In genomic region chr9:58815552-58816260, GRCm38 (mm10) we compare ENCODE assay signal across 8 mouse cellular contexts. TPM values are rescaled to one million over a fixed set of nuclear protein-coding genes. Genes with fewer than 3 reads are reported as not detected.
DNase-seq lines count a peak whose midpoint lies in the region; ATAC-seq and TF ChIP-seq lines count a peak whose summit lies in the region.
"Had no signal": no experiment of that assay in that cellular context is flagged by ENCODE, and none has a peak within 500 bp of the region (broad histone marks: within the 10 kb centered on the region; RNA-seq: fewer than 3 reads in every experiment).

No protein-coding gene starts in this region.

- no peak overlapping the region for H3K27ac ChIP-seq in intestine, postnatal 0 days (ENCODE audit: low read depth, low read length)
- H3K27ac ChIP-seq in intestine, embryonic 16.5 days (ENCODE audit: low read length): no peak overlapping the region
- H3K27ac ChIP-seq in midbrain, embryonic 15.5 days: no peak overlapping the region
- H3K27ac ChIP-seq: limb, embryonic 13.5 days had no signal

- ATAC-seq in intestine, postnatal 0 days: no peak
- ATAC-seq in intestine, embryonic 16.5 days: no peak
- ATAC-seq in midbrain, embryonic 15.5 days (replicated peaks): 0 out of 2 replicates have a peak, but pooled peaks have one; percentile 26

- H3K4me2 ChIP-seq in intestine, postnatal 0 days (replicated peaks; ENCODE audit: low read depth): no peak overlapping the region
- no peak overlapping the region for H3K4me2 ChIP-seq in intestine, embryonic 16.5 days (ENCODE audit: low read depth, low read length)
- no peak overlapping the region for H3K4me2 ChIP-seq in midbrain, embryonic 15.5 days
- H3K4me2 ChIP-seq: limb, embryonic 13.5 days had no signal

- no peaks in the 10 kb centered on the region for H3K9me3 ChIP-seq in intestine, postnatal 0 days (ENCODE audit: control insufficient read depth)
- H3K9me3 ChIP-seq in intestine, embryonic 16.5 days (ENCODE audit: control insufficient read depth, low read length): no peaks in the 10 kb centered on the region
- no peaks in the 10 kb centered on the region for H3K9me3 ChIP-seq in midbrain, embryonic 15.5 days
- H3K9me3 ChIP-seq: limb, embryonic 13.5 days had no signal

- H3K36me3 ChIP-seq in intestine, postnatal 0 days (ENCODE audit: control insufficient read depth, insufficient read depth): no peaks in the 10 kb centered on the region
- no peaks in the 10 kb centered on the region for H3K36me3 ChIP-seq in intestine, embryonic 16.5 days (ENCODE audit: control insufficient read depth, insufficient read depth, low read length)
- H3K36me3 ChIP-seq in midbrain, embryonic 15.5 days (replicated peaks): no peaks in the 10 kb centered on the region
- H3K36me3 ChIP-seq: limb, embryonic 13.5 days had no signal

- 59% methylated on average over 15 of the region's 15 CpGs for WGBS in intestine, postnatal 0 days
- WGBS in intestine, embryonic 16.5 days: 57% methylated on average over 15 of the region's 15 CpGs
- WGBS in midbrain, embryonic 15.5 days: 53% methylated on average over 15 of the region's 15 CpGs

- H3K4me3 ChIP-seq in intestine, postnatal 0 days (ENCODE audit: low read depth, low read length): no peak overlapping the region
- no peak overlapping the region for H3K4me3 ChIP-seq in intestine, embryonic 16.5 days (ENCODE audit: low read length)
- H3K4me3 ChIP-seq in midbrain, embryonic 15.5 days: no peak overlapping the region
- H3K4me3 ChIP-seq: limb, embryonic 13.5 days had no signal

- TF ChIP-seq CTCF in intestine, postnatal 0 days (IDR thresholded peaks at IDR 0.05; ENCODE audit: low read depth): peak; percentile 30; the same call in 1 of the 2 replicates

- no peak overlapping the region for H3K9ac ChIP-seq in intestine, postnatal 0 days (ENCODE audit: low read depth, low read length)
- no peak overlapping the region for H3K9ac ChIP-seq in intestine, embryonic 16.5 days (ENCODE audit: low read depth, low read length)
- H3K9ac ChIP-seq in midbrain, embryonic 15.5 days: no peak overlapping the region
- H3K9ac ChIP-seq: limb, embryonic 13.5 days had no signal

- H3K27me3 ChIP-seq in intestine, postnatal 0 days (replicated peaks; ENCODE audit: control insufficient read depth, insufficient read depth, low read length): peaks cover 19% of the 10 kb centered on the region; the same call in 1 of the 2 replicates
- 0 out of 2 replicates have a peak, but pooled peaks cover 2% of the 10 kb centered on the region for H3K27me3 ChIP-seq in intestine, embryonic 16.5 days (replicated peaks; ENCODE audit: control insufficient read depth, insufficient read depth, low read length)
- 0 out of 2 replicates have a peak, but pooled peaks cover 7% of the 10 kb centered on the region for H3K27me3 ChIP-seq in midbrain, embryonic 15.5 days (replicated peaks)

- peak; percentile 11 for DNase-seq in ZHBTc4 (ENCODE audit: low read depth, low spot score)
- peak; percentile 32 to 41 for DNase-seq in frontal cortex, postnatal 14 days (ENCODE audit: low spot score in 2 of 2)
- no peak for DNase-seq in cerebellum, postnatal 4 days (ENCODE audit: low spot score in 2 of 2)
- no peak for DNase-seq in B cell, adult 2 months

- H3K4me1 ChIP-seq in intestine, postnatal 0 days (replicated peaks; ENCODE audit: control insufficient read depth, insufficient read depth, low read length): no peaks in the 10 kb centered on the region
- H3K4me1 ChIP-seq in intestine, embryonic 16.5 days (ENCODE audit: control insufficient read depth, insufficient read depth, low read length): 0 out of 2 replicates have a peak, but pooled peaks cover 8% of the 10 kb centered on the region
- no peaks in the 10 kb centered on the region; the same call in 1 of the 2 replicates for H3K4me1 ChIP-seq in midbrain, embryonic 15.5 days
- H3K4me1 ChIP-seq: limb, embryonic 13.5 days had no signal

RNA-seq across cellular contexts. Expression of gene Hcn4, which starts 7.5 kb away (rescaled TPM):
- polyA plus RNA-seq in intestine, postnatal 0 days (2015; fragmentation: Nextera tagmentation; extraction: Ambion mirVana): 0.27 TPM in 2 replicates
- polyA plus RNA-seq in intestine, embryonic 16.5 days (2015; fragmentation: Nextera tagmentation; extraction: Ambion mirVana): 0.21 and 0.22 TPM in 2 replicates
- 4.7 and 5.1 TPM in 2 replicates for polyA plus RNA-seq in midbrain, embryonic 15.5 days (2015; fragmentation: Nextera tagmentation; extraction: Ambion mirVana)

Comparison
In these comparisons a context has a peak if more than half of its experiments do, and no peak if none do; other contexts are left out.
1. DNase-seq: peak in ZHBTc4 (single experiment) and frontal cortex, postnatal 14 days (2 of 2); none in cerebellum, postnatal 4 days (0 of 2) and B cell, adult 2 months (0 of 2).